Mouse (Mus musculus) right cerebral cortex, postnatal 36 days (tissue): ENCODE measurements around the gene Kcnc2.
"Not testable (repeated sequence)": the region's sequence is repeated elsewhere in the genome, so short reads cannot be mapped to it uniquely, and the experiment has no call there.

ENCODE experiments used
- DNase-seq, 2 experiments: peaks; one replicate each; pipeline ENCODE4 v3.0.0; 2022; ENCODE audit warnings: low spot score in 2 of 2, mixed read lengths in 1 of 2

Gene Kcnc2

DNA sequence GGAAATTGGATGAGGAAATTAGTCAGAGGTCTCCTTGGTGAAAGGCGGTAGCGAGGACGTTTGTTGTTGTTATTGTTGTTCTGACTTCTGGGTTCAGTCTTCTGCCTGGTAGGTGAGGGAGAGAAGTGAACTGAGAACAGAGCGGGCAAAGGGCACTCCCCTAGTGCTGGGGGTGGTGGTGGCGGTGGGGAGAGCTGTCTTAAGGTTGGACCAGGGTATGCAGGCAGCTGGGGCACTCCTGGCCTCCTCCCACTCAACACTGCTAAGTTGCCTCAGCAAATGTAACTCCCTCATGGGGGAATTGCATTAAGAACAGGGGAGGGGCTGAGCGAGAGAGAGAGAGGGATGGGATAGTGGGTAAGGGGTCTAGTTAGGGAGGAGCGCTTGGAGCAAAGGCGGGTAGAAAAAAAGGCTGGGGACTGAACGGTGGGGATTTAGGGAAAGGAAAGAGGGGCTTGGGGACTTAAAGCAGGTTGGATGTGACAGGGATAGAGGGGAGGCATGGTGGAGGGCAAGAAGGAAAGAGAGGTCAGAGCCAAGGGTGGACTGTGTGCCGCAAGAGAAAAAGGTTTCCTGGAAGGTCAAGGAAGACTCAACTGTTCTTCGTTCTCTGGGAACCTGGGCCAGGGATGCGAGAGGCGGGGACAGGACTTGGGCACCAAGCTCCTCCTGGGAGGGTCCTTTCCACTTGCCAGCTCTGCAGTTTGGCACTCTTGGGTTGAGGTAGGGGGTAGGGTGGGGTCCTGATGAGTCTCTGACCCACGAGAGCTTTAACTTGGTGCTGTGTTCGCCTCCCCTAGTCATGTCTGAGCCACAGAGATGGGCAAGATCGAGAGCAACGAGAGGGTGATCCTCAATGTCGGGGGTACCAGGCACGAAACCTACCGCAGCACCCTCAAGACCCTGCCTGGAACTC is at the start of gene Kcnc2:
Kcnc2 (plus strand) TSS at position 235 of the 916 bp plus-strand sequence.
- no peak for DNase-seq

DNA sequence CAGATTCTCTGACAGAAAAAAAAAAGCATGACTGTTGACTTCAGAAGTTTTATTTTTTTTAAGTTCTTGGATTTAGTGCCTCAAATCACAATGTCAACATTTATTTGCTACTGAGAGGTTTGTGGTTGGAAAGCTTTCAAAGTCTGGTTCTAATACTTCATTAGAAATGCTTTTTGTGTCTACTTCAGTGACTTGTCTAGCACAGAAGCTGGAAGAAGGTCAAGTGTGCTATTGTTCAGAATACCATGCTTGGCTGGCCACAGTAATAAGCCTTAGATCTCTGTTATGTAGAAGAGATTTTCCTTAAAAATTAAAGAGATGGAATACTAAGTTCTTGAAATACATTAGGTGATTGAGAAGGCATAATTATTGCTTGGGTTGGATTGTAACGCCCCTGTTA is 43.8 kb upstream of the Kcnc2 start:
- DNase-seq, result no peak

DNA sequence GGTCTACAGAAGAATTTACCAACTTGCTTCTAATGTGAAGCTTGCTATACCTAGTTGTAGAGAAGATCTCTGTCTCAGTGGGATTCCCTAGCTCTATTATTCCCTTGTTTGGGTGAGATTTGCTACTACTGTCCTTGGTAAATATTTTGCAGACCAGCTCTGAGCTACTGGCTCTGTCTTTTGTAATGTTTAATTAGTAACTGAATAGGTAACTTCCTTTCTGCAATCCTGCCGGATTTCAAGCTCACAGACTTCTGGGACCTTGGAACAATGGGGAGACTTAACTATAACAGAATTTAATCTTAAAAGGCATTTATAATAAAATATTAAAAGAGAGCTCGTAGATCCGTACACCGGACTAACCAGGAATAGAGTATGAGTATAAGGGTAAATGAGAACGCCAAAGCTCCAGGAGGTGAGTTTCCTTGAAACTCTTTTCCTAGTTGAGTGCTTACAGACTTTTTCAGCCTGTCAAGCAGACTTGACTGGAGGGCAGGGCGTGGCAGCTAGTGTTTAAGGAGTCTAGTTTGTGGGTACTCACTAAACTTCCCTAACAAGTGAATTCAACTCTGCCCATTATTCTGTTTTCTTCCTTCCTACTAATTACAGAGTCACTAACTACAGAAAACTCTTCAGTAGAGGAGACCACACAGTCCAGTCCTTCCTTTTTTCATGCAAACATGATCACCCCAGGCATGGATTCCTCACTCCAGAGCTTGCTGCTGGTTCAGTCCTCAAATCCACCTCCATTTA is 41.7 kb upstream of the Kcnc2 start:
- not testable (repeated sequence) for DNase-seq

DNA sequence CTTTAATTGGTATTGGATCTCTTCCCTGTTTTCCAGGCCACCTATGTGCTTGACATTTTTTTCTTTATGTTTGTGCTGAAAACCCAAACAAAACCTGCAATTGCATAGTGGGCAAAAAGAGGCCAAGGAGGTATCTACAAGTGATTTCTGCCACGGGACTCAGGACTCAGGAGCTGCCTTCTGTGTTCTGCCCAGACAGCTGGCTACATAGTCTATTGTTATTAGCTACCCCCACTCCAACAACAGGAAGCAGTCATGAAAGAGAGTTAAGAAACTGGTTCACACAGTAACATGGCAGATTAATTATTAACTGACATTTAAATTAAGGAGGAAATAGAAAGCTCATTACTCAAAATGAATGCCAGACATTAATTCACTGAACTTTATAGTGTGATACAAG is 38.2 kb upstream of the Kcnc2 start:
- DNase-seq, result not testable (repeated sequence)

DNA sequence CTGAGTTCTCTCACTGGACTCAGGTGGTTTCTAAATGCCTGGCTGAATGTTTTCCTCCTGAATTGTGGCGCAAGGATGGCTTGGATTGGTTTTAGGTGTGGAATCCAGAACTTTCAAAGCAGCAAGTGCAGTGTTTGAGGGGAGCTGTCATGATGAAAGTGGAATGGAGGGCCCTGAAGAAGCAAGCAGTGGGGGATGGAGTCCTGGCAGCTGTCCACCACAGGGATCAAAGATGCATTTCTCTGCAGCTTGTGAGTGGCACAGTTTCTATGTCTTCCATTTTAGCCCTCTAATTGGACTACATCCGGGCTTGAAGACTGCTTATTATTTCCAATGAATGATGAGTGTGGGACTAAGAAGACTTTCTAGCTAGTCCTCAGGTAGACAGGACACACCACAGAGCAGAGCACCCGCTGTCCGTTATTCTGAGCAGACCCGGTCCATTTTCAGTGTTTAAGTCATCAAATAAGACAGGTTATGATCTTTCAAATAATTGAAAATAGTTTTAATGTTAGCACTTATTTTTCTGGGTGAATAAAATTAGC is 35.5 kb upstream of the Kcnc2 start:
- DNase-seq, result not testable (repeated sequence)

DNA sequence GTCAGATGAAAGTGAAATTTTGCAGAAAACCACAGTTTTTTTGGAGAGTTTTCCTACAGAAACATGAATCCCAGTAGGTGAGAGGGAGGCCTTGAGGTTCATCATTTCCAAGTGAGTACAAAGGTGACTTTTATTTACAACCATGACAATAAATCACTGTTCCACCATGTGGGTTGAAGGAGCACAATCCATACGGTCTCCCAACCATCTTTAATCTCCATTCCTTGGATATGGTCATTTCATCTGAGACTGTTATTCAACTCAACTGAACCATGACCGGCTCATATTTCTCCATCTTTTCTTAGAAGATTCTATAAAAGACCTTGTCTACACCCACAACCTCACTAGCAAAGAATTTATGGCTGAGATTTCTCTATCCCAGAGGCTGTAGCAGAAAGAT is 22.6 kb upstream of the Kcnc2 start:
- DNase-seq, result no peak

DNA sequence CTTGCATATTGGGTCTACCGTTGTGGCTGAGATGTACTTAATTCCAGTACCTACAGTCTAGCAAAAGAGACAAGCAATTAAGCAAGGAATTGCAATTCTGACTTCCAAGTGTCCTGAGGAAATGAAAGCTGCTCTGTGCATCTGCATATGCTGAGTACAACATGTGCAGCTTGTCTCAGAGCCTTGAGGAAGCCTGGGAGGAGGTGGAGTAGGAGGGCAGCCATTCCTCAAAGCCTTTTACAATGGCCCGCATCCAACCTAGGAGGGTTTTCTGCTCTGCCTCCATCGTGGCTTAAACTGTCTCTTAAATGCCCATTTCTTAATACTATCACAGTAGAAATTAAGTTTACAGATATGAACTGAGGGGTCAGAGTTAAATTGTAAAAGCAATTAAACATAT is 7.5 kb upstream of the Kcnc2 start:
- DNase-seq, result peak; percentile 11 to 58

DNA sequence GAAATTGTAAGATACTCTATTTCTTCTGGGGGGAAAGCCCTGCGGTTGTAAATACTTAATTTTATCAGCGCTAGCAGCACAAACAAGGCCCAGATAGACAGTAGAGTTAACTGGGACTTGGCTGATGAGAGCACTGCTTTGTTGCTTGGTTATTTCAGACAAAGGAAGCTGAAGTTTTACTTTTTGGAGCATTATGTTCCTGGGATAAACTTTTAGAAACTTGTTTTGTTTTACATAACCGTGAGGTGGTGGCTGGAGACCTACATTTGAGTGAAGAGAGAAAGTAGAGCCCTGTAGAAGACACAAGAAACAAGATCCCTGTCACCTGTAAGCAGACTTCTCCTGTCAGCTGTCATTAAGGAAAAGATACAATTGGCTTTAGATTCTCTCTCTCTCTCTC is 1.4 kb upstream of the Kcnc2 start:
- DNase-seq, result no peak

DNA sequence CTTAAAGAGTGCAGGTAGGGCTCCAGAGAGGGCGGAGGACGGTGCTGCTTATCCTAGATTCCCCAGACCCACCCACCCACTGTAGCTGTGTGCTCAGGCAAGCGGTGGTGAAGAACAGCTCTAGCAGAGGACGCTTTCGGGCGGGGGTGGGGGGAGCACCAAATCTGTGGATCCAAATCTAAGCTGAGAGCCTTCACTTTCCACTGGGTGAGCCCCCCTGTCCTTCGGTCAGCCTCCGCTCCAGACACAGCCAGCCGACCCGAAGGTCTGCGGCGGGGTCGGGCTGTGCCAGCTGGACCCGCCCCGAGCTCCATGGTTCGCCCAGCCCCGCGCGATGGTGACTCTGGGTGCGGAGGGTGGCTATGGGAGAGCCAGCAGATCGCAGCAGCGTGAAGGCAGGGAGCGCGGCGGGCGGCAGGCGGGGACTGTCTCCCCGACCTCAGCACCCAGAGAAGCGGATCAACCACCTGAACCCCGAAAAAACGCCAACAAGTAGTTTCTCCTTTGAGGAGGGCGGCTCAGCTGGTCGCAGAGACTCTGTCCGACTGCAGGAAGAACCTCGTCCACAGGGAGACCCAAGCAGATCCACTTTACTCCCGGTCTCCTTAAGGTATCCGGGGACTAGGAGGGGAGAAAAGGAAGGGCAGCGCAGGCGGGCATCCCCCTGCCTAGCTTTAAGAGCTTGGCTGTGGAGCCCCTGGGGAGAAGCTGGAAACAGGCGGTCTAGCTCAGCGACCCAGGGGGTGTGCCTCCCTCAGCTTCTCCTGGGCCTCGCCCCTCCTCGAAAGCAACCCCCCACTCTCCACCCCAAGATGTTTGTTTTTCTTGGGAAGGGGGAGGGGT is 761 bp upstream of the Kcnc2 start:
- peak; percentile 21 to 24 for DNase-seq

DNA sequence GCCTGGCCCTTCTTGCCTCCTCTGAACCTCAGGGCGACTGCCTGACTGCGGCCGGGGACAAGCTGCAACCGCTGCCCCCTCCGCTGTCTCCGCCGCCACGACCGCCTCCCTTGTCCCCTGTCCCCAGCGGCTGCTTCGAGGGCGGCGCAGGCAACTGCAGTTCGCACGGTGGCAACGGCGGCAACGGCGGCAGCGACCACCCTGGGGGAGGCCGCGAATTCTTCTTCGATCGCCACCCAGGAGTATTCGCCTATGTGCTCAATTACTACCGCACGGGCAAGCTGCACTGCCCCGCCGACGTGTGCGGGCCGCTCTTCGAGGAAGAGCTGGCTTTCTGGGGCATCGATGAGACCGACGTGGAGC is 863 bp downstream of the Kcnc2 start:
- no peak for DNase-seq

DNA sequence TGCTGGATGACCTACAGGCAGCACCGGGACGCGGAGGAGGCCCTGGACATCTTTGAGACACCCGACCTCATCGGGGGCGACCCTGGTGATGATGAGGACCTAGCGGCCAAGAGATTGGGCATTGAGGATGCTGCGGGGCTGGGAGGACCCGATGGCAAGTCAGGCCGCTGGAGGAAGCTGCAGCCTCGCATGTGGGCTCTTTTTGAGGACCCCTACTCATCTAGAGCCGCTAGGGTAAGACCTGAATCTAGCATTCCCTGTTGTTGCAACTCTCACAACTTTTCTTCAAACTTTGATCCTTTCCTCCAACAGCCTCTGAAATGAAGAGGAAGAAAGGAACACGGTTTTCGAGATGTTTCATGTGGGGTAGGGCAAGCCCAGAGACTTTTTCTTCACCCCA is 1.2 kb downstream of the Kcnc2 start:
- no peak for DNase-seq

DNA sequence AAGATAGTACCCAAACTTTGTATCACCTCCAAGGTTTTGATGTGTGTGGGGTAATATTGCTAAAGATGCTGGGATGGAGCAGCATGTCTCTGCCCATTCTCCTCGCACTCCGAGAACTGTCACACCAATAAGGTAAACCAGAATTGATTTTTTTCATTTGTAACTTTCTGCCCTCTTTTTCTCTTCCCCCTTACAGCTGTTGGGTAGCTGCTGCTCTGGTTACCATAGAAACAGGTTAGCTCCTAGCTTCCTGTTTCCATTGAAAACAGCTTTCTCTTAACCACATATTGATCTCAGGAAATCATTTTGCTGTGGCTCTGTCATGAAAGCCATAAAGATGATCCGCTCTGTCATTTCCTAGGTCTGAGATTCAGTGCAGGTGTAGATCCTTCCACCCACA is 7.1 kb downstream of the Kcnc2 start:
- DNase-seq, result no peak

DNA sequence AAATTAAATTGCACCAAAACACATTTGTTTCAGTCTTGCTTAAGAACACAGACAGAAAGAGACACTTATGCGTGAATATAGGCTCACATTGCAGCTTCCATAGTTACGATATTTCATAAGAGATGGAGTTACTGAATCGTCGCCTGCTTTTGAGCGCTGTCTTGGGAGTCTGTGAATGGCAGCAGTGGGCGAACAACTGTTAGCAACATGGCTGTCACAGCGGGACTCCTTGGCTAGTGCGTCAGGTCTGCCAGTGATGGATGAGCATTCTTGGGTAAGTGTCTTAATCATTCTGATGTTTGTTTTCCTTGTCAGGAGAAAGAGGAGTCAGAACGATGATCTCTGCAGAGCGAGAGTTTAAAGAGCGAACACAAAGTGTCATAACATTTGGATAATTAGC is 44.2 kb downstream of the Kcnc2 start:
- DNase-seq, result peak; percentile 8

DNA sequence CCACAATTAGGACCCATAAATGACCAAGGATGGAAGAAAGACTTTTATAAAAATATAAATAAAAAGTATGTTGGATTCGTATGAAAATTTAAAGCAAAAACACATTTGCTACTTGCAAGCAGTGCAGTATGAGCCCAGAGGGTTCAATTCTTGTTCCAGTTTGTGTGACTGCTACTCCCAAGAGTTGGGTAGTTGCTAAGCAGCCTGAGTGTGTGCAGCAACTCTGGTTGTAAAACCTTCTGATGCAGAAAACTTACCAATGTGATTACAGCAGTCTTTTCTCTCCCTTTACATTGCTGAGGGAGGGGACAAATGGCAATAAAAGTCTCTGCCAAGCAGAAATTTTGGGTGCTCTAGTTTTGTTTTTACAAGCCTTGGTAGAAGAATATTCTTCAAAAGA is 46.9 kb downstream of the Kcnc2 start:
- DNase-seq, result no peak

DNA sequence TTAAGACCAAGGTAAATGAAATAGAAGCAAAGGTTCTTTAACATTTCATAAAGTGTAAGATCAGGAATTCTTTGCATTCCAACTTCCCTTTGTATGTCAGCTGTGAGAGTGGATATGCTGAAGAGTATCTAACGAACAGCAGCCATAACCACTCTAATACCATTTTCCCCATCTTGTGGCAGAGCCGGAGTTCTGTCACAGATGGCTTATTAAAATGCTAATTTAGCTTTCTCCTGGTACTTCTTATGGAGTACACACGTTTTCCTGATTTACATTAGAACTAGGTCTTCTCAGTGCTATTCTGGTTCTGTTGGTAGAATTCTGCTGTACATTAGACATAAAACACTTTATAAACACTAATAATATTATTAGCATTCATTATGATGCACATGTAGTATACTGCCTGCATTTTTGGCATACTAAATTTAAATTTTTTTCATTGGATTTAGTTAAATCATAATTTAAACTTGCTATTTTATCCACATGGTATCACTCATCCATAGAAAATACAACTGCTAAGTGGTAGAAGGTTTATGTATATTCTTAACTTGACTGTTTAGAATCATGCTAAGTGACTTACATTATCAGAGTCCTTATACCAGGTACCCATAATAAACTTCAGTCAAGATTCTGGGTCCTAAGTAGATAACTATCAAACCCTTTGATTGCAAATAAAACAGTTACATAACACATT is 86.9 kb downstream of the Kcnc2 start:
- no peak for DNase-seq

DNA sequence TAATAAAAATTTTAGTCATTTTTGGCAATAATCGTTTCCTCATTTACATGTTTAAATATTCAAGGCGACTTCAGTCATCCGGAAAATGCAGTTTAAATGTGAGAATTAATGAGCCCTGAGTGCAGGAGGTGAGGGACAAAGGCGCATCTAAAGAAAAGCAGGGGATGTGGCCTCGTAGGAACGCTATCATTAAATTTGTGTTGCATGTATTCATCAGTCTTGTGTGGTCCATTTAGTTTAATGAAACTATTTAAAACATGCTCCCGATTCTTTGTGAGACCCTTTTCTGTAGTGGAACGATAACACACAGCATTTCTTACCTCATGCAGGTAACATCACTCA is 87.4 kb downstream of the Kcnc2 start:
- no peak for DNase-seq

DNA sequence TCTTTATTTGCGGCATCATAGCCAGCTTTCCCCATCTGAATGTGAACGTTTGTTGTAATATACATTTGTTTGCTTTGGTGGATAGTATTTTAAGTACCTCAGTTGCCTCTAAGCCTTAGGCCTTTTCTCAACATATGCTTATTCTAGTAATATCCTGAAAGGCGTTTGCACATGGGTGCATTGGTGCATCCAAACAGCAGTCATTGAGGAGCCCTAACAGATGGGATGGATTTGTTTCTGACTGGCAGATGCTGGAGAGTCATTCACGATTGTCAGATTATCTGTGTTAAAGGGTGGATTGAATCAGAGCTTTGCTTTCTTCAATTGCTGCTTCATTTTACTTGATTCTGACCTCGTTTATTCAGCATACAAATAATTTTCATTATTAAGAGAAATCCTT is 89.8 kb downstream of the Kcnc2 start:
- DNase-seq, result no peak

DNA sequence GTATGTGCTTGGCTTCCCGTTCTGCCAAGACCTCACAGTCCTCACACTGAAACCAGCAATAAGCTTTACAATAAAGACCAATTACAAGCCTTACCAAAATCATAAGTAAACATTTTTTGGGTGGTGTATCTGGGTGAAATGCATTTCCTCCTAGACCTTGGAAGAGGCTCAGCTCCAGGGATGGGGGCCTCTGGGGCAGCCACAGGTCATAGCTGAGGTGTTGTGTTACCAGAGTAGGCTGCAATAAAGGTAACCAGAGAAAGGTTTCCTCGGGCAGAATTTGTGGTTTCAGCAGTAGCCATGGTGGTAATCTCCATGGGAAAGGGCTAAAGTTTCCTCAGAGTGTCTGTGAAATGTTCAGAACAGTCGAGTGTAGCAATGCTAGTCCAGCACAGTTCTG is 97.4 kb downstream of the Kcnc2 start:
- DNase-seq, result no peak

DNA sequence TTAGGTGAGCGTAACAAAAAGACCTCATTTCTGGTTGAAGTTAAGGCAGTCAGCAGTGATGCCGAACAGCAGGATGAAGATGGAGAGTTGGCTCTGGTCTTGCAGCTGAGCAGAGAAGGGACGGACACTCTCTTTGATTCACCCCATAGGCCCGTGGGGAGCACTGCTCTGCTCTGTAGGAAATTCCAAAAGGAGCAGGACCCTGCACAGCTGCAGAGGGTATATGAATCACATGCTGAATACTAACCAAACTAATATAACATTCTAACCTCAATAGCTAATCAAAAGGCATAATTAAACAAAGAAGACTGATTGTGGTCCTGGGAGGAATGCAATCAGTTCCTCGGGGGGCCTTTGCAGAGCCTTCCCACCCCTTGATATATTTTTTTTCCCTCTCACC is 106.2 kb downstream of the Kcnc2 start:
- no peak for DNase-seq

DNA sequence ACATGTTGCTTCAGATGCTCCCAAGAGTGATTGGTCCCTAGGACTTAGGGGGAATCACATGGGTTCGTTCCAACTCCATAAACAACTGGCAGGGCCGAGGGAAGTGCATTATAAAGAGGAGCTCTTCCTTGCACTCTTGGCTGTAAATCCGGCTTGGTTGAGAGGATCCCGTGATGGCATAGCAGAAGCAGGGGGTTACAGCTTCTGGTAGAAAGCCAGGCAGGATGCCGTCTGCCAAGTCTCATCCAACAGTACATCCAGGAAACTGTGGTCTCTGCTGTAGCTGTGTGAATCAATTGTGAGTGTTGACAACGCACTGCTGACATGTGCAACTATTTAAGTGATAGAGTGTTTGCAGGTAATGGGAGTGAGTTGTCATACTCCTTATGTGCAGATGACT is 107.5 kb downstream of the Kcnc2 start:
- DNase-seq, result no peak

DNA sequence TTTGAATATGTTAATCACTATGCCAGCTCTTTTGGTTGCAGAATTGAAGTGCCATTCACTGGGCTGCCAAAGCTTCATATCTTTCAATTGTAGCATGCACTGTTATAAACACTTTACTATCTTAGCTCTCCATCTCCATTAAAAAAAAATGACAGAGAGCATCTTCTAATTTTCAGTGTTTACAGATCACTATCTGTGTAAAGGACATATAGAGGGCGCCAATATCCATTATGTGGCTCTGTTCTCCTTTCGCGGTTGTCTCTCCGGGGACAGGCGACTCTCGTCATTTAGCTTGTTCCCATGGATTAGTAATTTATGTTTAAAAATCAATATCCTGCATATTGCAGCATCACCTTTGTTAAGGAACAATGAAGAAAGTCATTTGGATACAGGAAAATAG is 109.7 kb downstream of the Kcnc2 start:
- no peak for DNase-seq
